Mouse (Mus musculus): Measurements from ENCODE around the gene Zbtb18. TPM values are rescaled to one million over a fixed set of nuclear protein-coding genes. Genes with fewer than 3 reads are reported as not detected.

The Zbtb18 gene
- polyA plus RNA-seq, 1 experiment, result 11.4 TPM

- 63% methylated on average over 12 of the region's 12 CpGs for WGBS
- H3K27ac ChIP-seq (ENCODE audit: insufficient read depth, low read depth, low read length), result no peak overlapping the region
- no peaks in the 10 kb centered on the region; the same call in 1 of the 2 replicates for H3K27me3 ChIP-seq (ENCODE audit: control insufficient read depth, insufficient read depth, low read length)
- H3K4me3 ChIP-seq (ENCODE audit: low read depth, low read length), result no peak overlapping the region
- TF ChIP-seq POLR2A (IDR thresholded peaks at IDR 0.05; ENCODE audit: low read depth, low read length) (no peak), CTCF (IDR thresholded peaks at IDR 0.05; ENCODE audit: extremely low read depth, insufficient read length, insufficient replicate concordance, low read depth, low read length) (no peak)
- no peaks in the 10 kb centered on the region for H3K4me1 ChIP-seq (ENCODE audit: control insufficient read depth, insufficient read depth, insufficient read length, low read length)
- H3K36me3 ChIP-seq (ENCODE audit: control insufficient read depth, insufficient read depth, low read length), result no peaks in the 10 kb centered on the region
Observed at GRCm38 (mm10) chr1:177419331-177419730, 22.8 kb upstream of the Zbtb18 start.

GRCm38 (mm10) chr1:177420126-177420525 lies 22.0 kb upstream of the Zbtb18 start:
- TF ChIP-seq CTCF (IDR thresholded peaks at IDR 0.05; ENCODE audit: extremely low read depth, insufficient read length, insufficient replicate concordance, low read depth, low read length) (no peak), POLR2A (IDR thresholded peaks at IDR 0.05; ENCODE audit: low read depth, low read length) (no peak)
- 75% methylated on average over 6 of the region's 6 CpGs for WGBS
- Histone ChIP-seq H3K36me3 (ENCODE audit: control insufficient read depth, insufficient read depth, low read length) (no peaks in the 10 kb centered on the region), H3K27me3 (ENCODE audit: control insufficient read depth, insufficient read depth, low read length) (no peaks in the 10 kb centered on the region; the same call in 1 of the 2 replicates), H3K27ac (ENCODE audit: insufficient read depth, low read depth, low read length) (no peak overlapping the region), H3K4me3 (ENCODE audit: low read depth, low read length) (no peak overlapping the region), H3K4me1 (ENCODE audit: control insufficient read depth, insufficient read depth, insufficient read length, low read length) (no peaks in the 10 kb centered on the region)

- Histone ChIP-seq H3K27me3 (ENCODE audit: control insufficient read depth, insufficient read depth, low read length) (no peaks in the 10 kb centered on the region; the same call in 1 of the 2 replicates), H3K27ac (ENCODE audit: insufficient read depth, low read depth, low read length) (peak overlapping the region; percentile 11; the same call in 1 of the 2 replicates), H3K4me1 (ENCODE audit: control insufficient read depth, insufficient read depth, insufficient read length, low read length) (no peaks in the 10 kb centered on the region), H3K36me3 (ENCODE audit: control insufficient read depth, insufficient read depth, low read length) (no peaks in the 10 kb centered on the region), H3K4me3 (ENCODE audit: low read depth, low read length) (peak overlapping the region; percentile 2; the same call in 1 of the 2 replicates)
- TF ChIP-seq CTCF (IDR thresholded peaks at IDR 0.05; ENCODE audit: extremely low read depth, insufficient read length, insufficient replicate concordance, low read depth, low read length) (no peak), POLR2A (IDR thresholded peaks at IDR 0.05; ENCODE audit: low read depth, low read length) (no peak)
- 70% methylated on average over 5 of the region's 5 CpGs for WGBS
Observed at GRCm38 (mm10) chr1:177427862-177428261, 14.3 kb upstream of the Zbtb18 start.

- 80% methylated on average over 14 of the region's 14 CpGs for WGBS
- TF ChIP-seq CTCF (IDR thresholded peaks at IDR 0.05; ENCODE audit: extremely low read depth, insufficient read length, insufficient replicate concordance, low read depth, low read length) (no peak), POLR2A (IDR thresholded peaks at IDR 0.05; ENCODE audit: low read depth, low read length) (no peak)
Observed at GRCm38 (mm10) chr1:177428338-177428737, 13.8 kb upstream of the Zbtb18 start.

GRCm38 (mm10) chr1:177429067-177429466 lies 13.1 kb upstream of the Zbtb18 start:
- WGBS, result 79% methylated on average over 4 of the region's 4 CpGs
- Histone ChIP-seq H3K27ac (ENCODE audit: insufficient read depth, low read depth, low read length) (no peak overlapping the region), H3K4me1 (ENCODE audit: control insufficient read depth, insufficient read depth, insufficient read length, low read length) (no peaks in the 10 kb centered on the region), H3K27me3 (ENCODE audit: control insufficient read depth, insufficient read depth, low read length) (no peaks in the 10 kb centered on the region; the same call in 1 of the 2 replicates), H3K36me3 (ENCODE audit: control insufficient read depth, insufficient read depth, low read length) (no peaks in the 10 kb centered on the region), H3K4me3 (ENCODE audit: low read depth, low read length) (no peak overlapping the region)
- no peak for TF ChIP-seq CTCF (IDR thresholded peaks at IDR 0.05; ENCODE audit: extremely low read depth, insufficient read length, insufficient replicate concordance, low read depth, low read length)
- TF ChIP-seq POLR2A (IDR thresholded peaks at IDR 0.05; ENCODE audit: low read depth, low read length), result no peak

More at GRCm38 (mm10) chr1:177428338-177428737, 13.8 kb upstream of the Zbtb18 start:
- no peaks in the 10 kb centered on the region; the same call in 1 of the 2 replicates for H3K27me3 ChIP-seq (ENCODE audit: control insufficient read depth, insufficient read depth, low read length)
- peak overlapping the region; percentile 2; the same call in 1 of the 2 replicates for H3K4me3 ChIP-seq (ENCODE audit: low read depth, low read length)
- peak overlapping the region; percentile 11; the same call in 1 of the 2 replicates for H3K27ac ChIP-seq (ENCODE audit: insufficient read depth, low read depth, low read length)
- no peaks in the 10 kb centered on the region for H3K36me3 ChIP-seq (ENCODE audit: control insufficient read depth, insufficient read depth, low read length)
- H3K4me1 ChIP-seq (ENCODE audit: control insufficient read depth, insufficient read depth, insufficient read length, low read length), result no peaks in the 10 kb centered on the region

- H3K4me3 ChIP-seq (ENCODE audit: low read depth, low read length), result no peak overlapping the region
- H3K36me3 ChIP-seq (ENCODE audit: control insufficient read depth, insufficient read depth, low read length), result no peaks in the 10 kb centered on the region
- WGBS, result 10% methylated on average over 2 of the region's 2 CpGs
- no peak for TF ChIP-seq POLR2A (IDR thresholded peaks at IDR 0.05; ENCODE audit: low read depth, low read length)
- TF ChIP-seq CTCF (IDR thresholded peaks at IDR 0.05; ENCODE audit: extremely low read depth, insufficient read length, insufficient replicate concordance, low read depth, low read length), result no peak
- no peaks in the 10 kb centered on the region for H3K27me3 ChIP-seq (ENCODE audit: control insufficient read depth, insufficient read depth, low read length)
- peaks cover under 1% of the 10 kb centered on the region; the same call in 1 of the 2 replicates for H3K4me1 ChIP-seq (ENCODE audit: control insufficient read depth, insufficient read depth, insufficient read length, low read length)
- H3K27ac ChIP-seq (ENCODE audit: insufficient read depth, low read depth, low read length), result no peak overlapping the region
Observed at GRCm38 (mm10) chr1:177440411-177440810, 1.7 kb upstream of the Zbtb18 start.

GRCm38 (mm10) chr1:177440981-177441491 lies 1.1 kb upstream of the Zbtb18 start:
- peak overlapping the region; percentile 93 for H3K4me3 ChIP-seq (ENCODE audit: low read depth, low read length)
- peaks cover 2% of the 10 kb centered on the region; the same call in 1 of the 2 replicates for H3K4me1 ChIP-seq (ENCODE audit: control insufficient read depth, insufficient read depth, insufficient read length, low read length)
- 2% methylated on average over 6 of the region's 6 CpGs for WGBS
- H3K27ac ChIP-seq (ENCODE audit: insufficient read depth, low read depth, low read length), result peak overlapping the region; percentile 97
- TF ChIP-seq POLR2A (IDR thresholded peaks at IDR 0.05; ENCODE audit: low read depth, low read length) (no peak), CTCF (IDR thresholded peaks at IDR 0.05; ENCODE audit: extremely low read depth, insufficient read length, insufficient replicate concordance, low read depth, low read length) (no peak)
- H3K36me3 ChIP-seq (ENCODE audit: control insufficient read depth, insufficient read depth, low read length), result no peaks in the 10 kb centered on the region
- no peaks in the 10 kb centered on the region for H3K27me3 ChIP-seq (ENCODE audit: control insufficient read depth, insufficient read depth, low read length)

Measured in small intestine, adult 2 months (tissue).